ENCODE assay signal across 10 mouse cellular contexts in the genomic region with DNA sequence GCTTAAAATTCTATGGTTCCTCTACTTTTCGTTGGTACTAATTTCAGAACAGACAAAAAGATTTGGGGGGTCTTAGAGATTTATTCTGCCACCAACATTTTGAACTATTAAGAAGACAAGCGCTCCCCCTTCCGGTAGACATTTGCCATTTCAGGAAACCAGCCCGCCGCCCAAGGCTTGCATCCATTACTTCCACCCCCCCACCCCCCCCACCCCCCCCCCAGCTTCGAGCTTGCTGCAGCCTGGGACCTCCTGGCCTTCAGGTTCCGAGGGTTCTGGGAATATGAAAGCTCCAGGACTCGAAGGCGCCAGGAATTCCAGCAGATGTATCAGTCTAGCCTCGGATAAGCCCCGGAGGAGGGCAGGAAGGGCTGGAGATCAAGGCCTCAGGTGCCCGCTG. TPM values are rescaled to one million over a fixed set of nuclear protein-coding genes. Genes with fewer than 3 reads are reported as not detected.
A peak's percentile ranks its signal among the peaks of the same experiment; 100 is the strongest.
DNase-seq lines count a peak whose midpoint lies in the region; ATAC-seq and TF ChIP-seq lines count a peak whose summit lies in the region.
"Had no signal": no experiment of that assay in that cellular context is flagged by ENCODE, and none has a peak within 500 bp of the region (broad histone marks: within the 10 kb centered on the region; RNA-seq: fewer than 3 reads in every experiment).

No protein-coding gene starts in this region.

- intact Hi-C loops in left cerebral cortex, adult 2 months (cut with DNase I): no loop called here

- no peaks in the 10 kb centered on the region for H3K36me3 ChIP-seq in lung, embryonic 14.5 days (ENCODE audit: insufficient read depth)
- no peaks in the 10 kb centered on the region for H3K36me3 ChIP-seq in forebrain, embryonic 16.5 days (ENCODE audit: control insufficient read depth, insufficient read depth)
- H3K36me3 ChIP-seq: liver, embryonic 15.5 days had no signal

- no peaks in the 10 kb centered on the region for H3K4me1 ChIP-seq in lung, embryonic 14.5 days (ENCODE audit: insufficient read depth)
- no peaks in the 10 kb centered on the region for H3K4me1 ChIP-seq in forebrain, embryonic 16.5 days (replicated peaks; ENCODE audit: control insufficient read depth, insufficient read depth, low read length)
- H3K4me1 ChIP-seq: liver, embryonic 15.5 days had no signal

- no peak overlapping the region for H3K27ac ChIP-seq in left cerebral cortex, adult 2 months
- no peak overlapping the region for H3K27ac ChIP-seq in lung, embryonic 14.5 days (ENCODE audit: low read depth)
- no peak overlapping the region for H3K27ac ChIP-seq in forebrain, embryonic 16.5 days (ENCODE audit: low read length)
- H3K27ac ChIP-seq: liver, embryonic 15.5 days had no signal

- no peak overlapping the region for H3K9ac ChIP-seq in lung, embryonic 14.5 days
- H3K9ac ChIP-seq in forebrain, embryonic 16.5 days (replicated peaks; ENCODE audit: low read depth, low read length): no peak overlapping the region
- H3K9ac ChIP-seq: liver, embryonic 15.5 days had no signal

- peaks cover 100% of the 10 kb centered on the region for H3K27me3 ChIP-seq in lung, embryonic 14.5 days (ENCODE audit: insufficient read depth, low read length)
- H3K27me3 ChIP-seq in forebrain, embryonic 16.5 days (replicated peaks; ENCODE audit: control insufficient read depth, insufficient read depth, low read length): peaks cover 98% of the 10 kb centered on the region

- DNase-seq in cerebellum, postnatal 10 days: peak; percentile 62 to 72
- no peak for DNase-seq in cerebellum, adult 9-10 months
- DNase-seq in left cerebral cortex, adult 2 months (ENCODE audit: extremely low spot score in 1 of 2, low spot score in 2 of 2): no peak
- DNase-seq in left cerebral cortex, adult 8-10 months (ENCODE audit: low spot score in 2 of 2): no peak
- peak; percentile 73 for DNase-seq in NIH3T3 (ENCODE audit: low read depth)
- peak; percentile 78 for DNase-seq in lung, embryonic 14.5 days

- no peak for ATAC-seq in lung, embryonic 14.5 days (ENCODE audit: insufficient read depth)
- no peak for ATAC-seq in erythroblast, adult 5-6 weeks (replicated peaks; ENCODE audit: low FRiP score, poor library complexity, severe bottlenecking)
- ATAC-seq in forebrain, embryonic 16.5 days: no peak

- H3K9me3 ChIP-seq in lung, embryonic 14.5 days (ENCODE audit: low read depth, low read length): no peaks in the 10 kb centered on the region
- no peaks in the 10 kb centered on the region for H3K9me3 ChIP-seq in forebrain, embryonic 16.5 days (ENCODE audit: control insufficient read depth, low read length)
- H3K9me3 ChIP-seq: liver, embryonic 15.5 days had no signal

- H3K4me3 ChIP-seq in left cerebral cortex, adult 2 months: no peak overlapping the region
- H3K4me3 ChIP-seq in lung, embryonic 14.5 days (ENCODE audit: low read depth, low read length): no peak overlapping the region
- no peak overlapping the region for H3K4me3 ChIP-seq in forebrain, embryonic 16.5 days (replicated peaks; ENCODE audit: low read length)
- H3K4me3 ChIP-seq: erythroblast, embryonic 14.5 days; liver, embryonic 15.5 days had no signal

- no peak overlapping the region for H3K4me2 ChIP-seq in lung, embryonic 14.5 days
- no peak overlapping the region for H3K4me2 ChIP-seq in forebrain, embryonic 16.5 days (ENCODE audit: low read length)
- H3K4me2 ChIP-seq: liver, embryonic 15.5 days had no signal

- TF ChIP-seq CTCF in left cerebral cortex, adult 2 months (IDR thresholded peaks at IDR 0.05): peak; percentile 41
- peak; percentile 51 for TF ChIP-seq CTCF in lung, embryonic 14.5 days (IDR thresholded peaks at IDR 0.05; ENCODE audit: low read depth)

- 2% methylated on average over 12 of the region's 12 CpGs for WGBS in lung, embryonic 14.5 days
- 2% methylated on average over 12 of the region's 12 CpGs for WGBS in forebrain, embryonic 16.5 days

RNA-seq across cellular contexts. Expression of gene Hoxb13, which starts 4.5 kb away (rescaled TPM):
- total RNA-seq in left cerebral cortex, adult 2 months (2021): not detected
- not detected for total RNA-seq in left cerebral cortex, adult 8-10 months (2022)
- polyA plus RNA-seq in lung, embryonic 14.5 days (2014; fragmentation: Nextera tagmentation; extraction: Ambion mirVana): not detected in 2 replicates
- total RNA-seq in erythroblast, adult 5-6 weeks (2015; ENCODE audit: low replicate concordance): not detected in 2 replicates
- not detected in 2 replicates for total RNA-seq in erythroblast, adult 5-6 weeks (2017; ENCODE audit: low replicate concordance)
- polyA plus RNA-seq in forebrain, embryonic 16.5 days (2015; fragmentation: Nextera tagmentation; extraction: Ambion mirVana): 0.13 TPM in 1 of 2 replicates, not detected in the other
- polyA plus RNA-seq: liver, embryonic 15.5 days had no signal

Comparison
In these comparisons a context has a peak if more than half of its experiments do, and no peak if none do; other contexts are left out.
1. DNase-seq: peak in cerebellum, postnatal 10 days (2 of 2), NIH3T3 (single experiment) and lung, embryonic 14.5 days (single experiment); none in cerebellum, adult 9-10 months (single experiment), left cerebral cortex, adult 2 months (0 of 2) and left cerebral cortex, adult 8-10 months (0 of 2).